Mouse (Mus musculus) CH12.LX (cell line): Measurements from ENCODE around the gene Kntc1.

ENCODE experiments used
- CTCF ChIP-seq, 2 experiments: IDR thresholded peaks in 1 of 2; conservative IDR thresholded peaks in 1 of 2; 2 replicates each; pipeline ENCODE4 v1.5.1; 2011 to 2012; ENCODE audit warnings: low read depth in 2 of 2, low read length in 2 of 2, improper control_type of control experiment in 1 of 2, inconsistent platforms in 1 of 2, mild to moderate bottlenecking in 1 of 2, moderate library complexity in 1 of 2
- ELF1 ChIP-seq: IDR thresholded peaks from 2 replicates; pipeline ENCODE4 v1.6.1; 2014; ENCODE audit warnings: low read depth, mild to moderate bottlenecking, inconsistent platforms, low read length, improper control_type of control experiment
- EP300 ChIP-seq: IDR thresholded peaks from 2 replicates; pipeline ENCODE4 v1.6.1; 2011; ENCODE audit warnings: low read length, improper control_type of control experiment
- JUND ChIP-seq: conservative IDR thresholded peaks from 2 replicates; pipeline ENCODE4 v1.6.1; 2011; ENCODE audit warnings: low read depth, low read length, improper control_type of control experiment
- MAFK ChIP-seq: IDR thresholded peaks from 2 replicates; pipeline ENCODE4 v1.6.1; 2011; ENCODE audit warnings: low read length, improper control_type of control experiment; ENCODE audit not compliant: insufficient replicate concordance
- MXI1 ChIP-seq: IDR thresholded peaks from 2 replicates; pipeline ENCODE4 v1.6.1; 2011; ENCODE audit warnings: mild to moderate bottlenecking, low read depth, low read length, improper control_type of control experiment
- POLR2A ChIP-seq: IDR thresholded peaks from 2 replicates; pipeline ENCODE4 v1.6.1; 2011; ENCODE audit warnings: low read depth, mild to moderate bottlenecking, improper control_type of control experiment, low read length
- RAD21 ChIP-seq: IDR thresholded peaks from 2 replicates; pipeline ENCODE4 v1.6.1; 2011; ENCODE audit warnings: low read depth, mild to moderate bottlenecking, low read length, improper control_type of control experiment, moderate library complexity
- RCOR1 ChIP-seq: conservative IDR thresholded peaks from 2 replicates; pipeline ENCODE4 v1.6.1; 2012; ENCODE audit warnings: low read depth, mild to moderate bottlenecking, inconsistent platforms, low read length, improper control_type of control experiment
- SMC3 ChIP-seq: IDR thresholded peaks from 2 replicates; pipeline ENCODE4 v1.6.1; 2011; ENCODE audit warnings: low read depth, low read length, improper control_type of control experiment

- no peak for TF ChIP-seq CTCF (conservative IDR thresholded peaks at IDR 0.05 in 1 of 2, IDR thresholded peaks at IDR 0.05 in 1 of 2; ENCODE audit: low read depth in 2 of 2, low read length in 2 of 2)
- TF ChIP-seq POLR2A = no peak
- TF ChIP-seq ELF1 = no peak
- TF ChIP-seq EP300 = no peak
- no peak for TF ChIP-seq SMC3
- no peak for TF ChIP-seq JUND
- TF ChIP-seq MAFK = no peak
- TF ChIP-seq RCOR1 = no peak
- TF ChIP-seq RAD21 = no peak
- TF ChIP-seq MXI1 = no peak
Observed at GRCm38 (mm10) chr5:123700625-123701024, 48.9 kb upstream of the Kntc1 start.
